Mouse (Mus musculus): ENCODE data around the gene Pdcl3. TPM values are rescaled to one million over a fixed set of nuclear protein-coding genes. Genes with fewer than 3 reads are reported as not detected.

The Pdcl3 gene
- 34.5 and 36.7 TPM in 2 replicates for polyA plus RNA-seq (2012; rRNA removed)

DNA sequence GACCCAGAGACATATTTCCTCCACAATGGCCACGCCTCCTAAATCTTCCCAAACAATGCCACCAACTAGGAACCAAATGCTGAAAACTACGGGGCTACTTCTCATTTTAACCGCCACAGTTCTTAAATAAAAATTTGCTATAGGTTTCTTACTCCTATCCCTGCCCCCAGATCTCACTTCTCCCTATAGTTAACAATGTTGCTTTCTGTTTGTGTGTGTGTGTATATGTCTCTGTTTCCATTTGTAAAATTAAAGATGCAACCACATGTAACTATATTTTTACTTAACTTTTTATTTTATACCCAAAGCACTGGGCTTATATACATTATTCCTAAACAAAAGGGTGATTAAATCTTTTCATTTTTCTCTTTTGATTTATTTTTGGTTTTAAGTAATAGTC, at the start of gene Pdcl3:
Pdcl3 (plus strand) TSS at position 301 of the 400 bp plus-strand sequence.
- no peak for DNase-seq (ENCODE audit: low read depth)

DNA sequence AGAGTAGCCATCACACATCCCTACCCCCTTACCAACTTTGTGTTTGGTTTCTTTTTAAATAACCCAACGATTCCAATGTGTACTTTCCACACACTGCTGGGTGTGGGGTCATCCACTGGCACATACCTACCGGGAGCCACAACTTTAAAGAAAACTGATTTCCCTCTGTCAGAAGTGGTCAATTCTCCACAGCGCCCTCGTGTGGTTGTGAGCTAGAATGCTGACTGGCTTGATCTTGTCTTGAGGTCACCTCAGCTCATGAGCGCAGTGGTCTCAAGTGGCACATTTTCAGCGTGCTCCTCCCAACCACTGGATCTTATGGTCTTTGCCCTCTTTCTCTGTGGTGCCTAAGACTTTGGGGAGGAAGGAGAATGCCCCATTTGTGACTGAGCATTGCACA, 48.6 kb upstream of the Pdcl3 start:
- DNase-seq (ENCODE audit: low read depth): no peak

DNA sequence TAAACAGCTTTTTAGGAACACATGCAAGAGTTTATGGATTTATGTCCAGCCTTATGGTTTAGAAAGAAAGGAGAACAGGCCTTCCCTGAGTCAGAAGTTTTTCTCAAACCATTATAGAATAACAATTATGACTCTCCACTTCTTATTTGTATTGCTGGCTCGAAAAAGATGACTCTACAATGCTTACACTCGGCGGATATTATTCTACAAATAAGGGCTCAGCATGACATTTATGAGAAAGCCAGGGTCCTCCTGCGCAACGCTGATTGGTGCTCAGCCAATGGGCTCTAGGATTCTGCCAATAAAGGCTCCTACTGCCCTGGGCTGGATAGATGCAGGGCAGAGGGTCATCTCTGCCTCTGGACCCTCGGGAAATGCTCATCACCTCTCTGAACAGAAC, 46.6 kb upstream of the Pdcl3 start, which contains the start of gene Nms:
Nms (plus strand) TSS at position 301 of the 400 bp plus-strand sequence.
- DNase-seq (ENCODE audit: low read depth): no peak

DNA sequence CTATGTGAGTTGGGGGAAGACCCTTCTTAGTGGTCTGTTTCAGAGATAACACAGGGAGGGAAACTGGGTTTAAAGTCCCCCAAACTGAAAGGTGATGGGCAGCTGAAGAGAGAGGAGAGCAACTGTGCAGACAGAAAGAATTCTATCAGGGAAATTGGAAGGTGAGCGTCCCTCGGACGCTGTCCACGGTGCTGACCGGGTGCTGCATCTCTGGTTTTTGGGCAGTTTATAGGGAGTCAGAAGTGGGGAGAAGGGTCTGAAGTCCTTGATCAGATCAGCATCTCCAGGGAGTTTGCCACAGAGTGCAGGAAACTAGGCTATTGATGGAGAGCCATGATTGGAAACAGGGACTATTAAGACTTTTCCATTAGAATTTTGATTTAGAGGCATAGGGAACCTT, 45.8 kb upstream of the Pdcl3 start:
- no peak for DNase-seq (ENCODE audit: low read depth)

DNA sequence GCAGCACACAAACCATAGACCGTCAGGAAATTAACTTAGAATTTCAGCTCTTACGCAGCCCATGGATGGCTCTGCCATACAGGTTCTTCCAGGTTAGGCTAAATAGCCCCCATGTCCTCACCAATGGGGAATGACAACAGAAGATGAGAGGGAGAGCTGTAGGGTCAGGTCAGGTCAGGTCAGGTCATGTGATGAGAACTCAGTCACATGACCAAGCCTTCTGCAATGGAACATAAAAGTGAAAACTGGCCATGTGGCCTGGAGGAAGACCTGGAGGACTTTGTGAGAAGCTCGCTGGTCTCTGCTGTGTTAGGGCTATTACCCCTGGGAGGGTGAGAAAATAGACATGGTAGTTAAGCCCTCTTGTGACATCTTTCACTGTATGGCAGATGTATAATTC, 29.0 kb upstream of the Pdcl3 start:
- no peak for DNase-seq (ENCODE audit: low read depth)

DNA sequence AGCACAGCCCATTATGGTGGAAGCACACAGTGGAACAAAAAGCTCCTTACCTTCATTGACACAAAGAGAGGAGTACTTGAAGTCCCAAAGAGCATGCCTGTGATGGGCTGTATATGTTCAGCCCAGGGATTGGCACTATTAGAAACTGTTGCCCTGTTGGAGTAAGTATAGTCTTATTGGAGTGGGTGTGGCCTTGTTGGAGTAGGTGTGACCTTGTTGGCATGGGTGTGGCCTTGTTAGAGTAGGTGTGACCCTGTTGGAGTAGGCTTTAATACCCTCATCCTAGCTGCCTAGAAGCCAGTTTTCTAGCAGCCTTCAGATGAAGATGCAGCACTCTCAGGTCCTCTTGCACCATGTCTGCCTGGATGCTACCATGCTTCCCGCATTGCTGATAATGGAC, 16.3 kb upstream of the Pdcl3 start:
- DNase-seq (ENCODE audit: low read depth): no peak

DNA sequence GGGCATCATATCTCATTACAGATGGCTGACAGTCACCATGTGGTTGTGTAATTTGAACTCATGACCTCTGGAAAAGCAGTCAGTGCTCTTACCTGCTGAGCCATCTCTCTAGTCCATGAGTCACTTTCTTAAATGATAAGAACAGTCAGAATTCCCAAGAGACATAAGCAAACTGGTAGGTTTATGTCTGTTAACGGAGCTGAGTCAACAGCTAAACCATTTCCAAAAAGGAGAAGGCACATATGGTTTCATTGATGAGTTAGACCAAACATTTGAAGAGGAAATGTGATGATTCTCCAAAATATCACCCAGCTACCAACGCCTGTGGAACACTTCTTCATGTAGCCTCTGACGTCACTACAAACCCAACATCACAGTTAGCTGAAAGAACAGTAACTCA, 13.7 kb upstream of the Pdcl3 start:
- DNase-seq (ENCODE audit: low read depth): no peak

DNA sequence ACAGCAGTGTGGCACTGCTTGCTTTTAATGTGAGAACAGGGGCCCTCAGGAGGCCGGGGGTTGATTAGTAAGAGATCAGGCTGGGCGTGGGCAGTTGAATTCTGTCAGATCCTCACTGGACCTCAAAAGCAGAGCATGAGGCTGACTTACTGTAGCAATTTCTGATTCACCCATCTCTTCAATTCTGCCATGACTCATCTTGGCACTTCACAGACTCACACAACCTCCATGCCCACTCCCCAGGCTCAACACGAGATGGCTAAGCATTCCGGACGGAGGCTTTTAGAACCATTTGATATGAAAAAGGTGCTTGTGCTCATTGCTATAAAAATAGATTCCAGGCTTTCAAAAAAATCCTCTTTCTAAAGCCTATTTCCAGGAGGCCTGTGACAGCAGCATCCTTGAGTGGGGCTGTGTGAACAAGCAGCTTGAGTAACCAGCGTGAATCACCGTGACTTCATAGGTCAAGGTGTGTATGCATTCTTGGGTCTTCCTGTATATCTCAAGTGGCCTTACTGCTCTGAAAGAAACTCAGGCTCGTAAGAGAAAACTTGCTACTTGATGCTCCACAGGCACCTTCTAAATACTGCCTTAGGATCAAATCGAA, 12.3 kb upstream of the Pdcl3 start:
- no peak for DNase-seq (ENCODE audit: low read depth)

DNA sequence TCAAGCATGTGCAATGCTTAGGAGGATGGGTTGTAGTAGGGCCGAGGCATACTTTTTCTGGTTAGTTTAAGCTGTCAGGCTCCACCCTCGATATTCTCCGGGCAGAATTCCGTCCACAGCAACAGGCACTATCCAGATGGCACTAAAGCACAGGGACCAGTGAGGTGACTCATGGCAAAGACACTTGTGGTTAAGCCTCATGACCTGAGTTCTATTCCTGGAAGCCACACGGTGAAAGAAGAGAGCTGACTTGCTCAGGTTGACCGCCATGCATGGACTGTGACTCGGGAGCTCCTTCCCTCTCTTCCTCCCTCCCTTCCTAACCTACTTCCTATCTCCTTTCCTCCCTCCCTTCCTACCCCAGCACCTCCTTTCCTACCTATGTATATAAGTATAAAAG, 5.5 kb upstream of the Pdcl3 start:
- DNase-seq (ENCODE audit: low read depth): no peak

DNA sequence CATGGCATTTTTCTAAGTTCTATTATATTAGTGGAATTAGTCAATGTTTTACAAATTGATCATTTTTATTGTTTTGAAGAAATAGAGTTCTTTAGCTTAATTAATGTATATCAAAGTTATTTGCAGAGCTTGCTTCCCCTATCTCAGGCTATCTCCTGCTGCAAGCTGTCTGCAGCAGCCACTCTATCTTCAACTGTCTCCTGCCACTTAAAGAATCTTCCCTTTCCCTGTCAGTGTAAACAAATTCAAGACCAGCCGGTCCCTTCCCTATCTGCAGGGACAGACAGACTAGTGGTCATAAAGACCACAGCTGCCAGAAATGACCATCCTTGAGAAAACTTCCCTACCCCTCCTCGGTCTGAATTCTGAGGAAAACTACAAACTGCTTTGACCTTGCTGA, 1.5 kb upstream of the Pdcl3 start:
- DNase-seq (ENCODE audit: low read depth): no peak

DNA sequence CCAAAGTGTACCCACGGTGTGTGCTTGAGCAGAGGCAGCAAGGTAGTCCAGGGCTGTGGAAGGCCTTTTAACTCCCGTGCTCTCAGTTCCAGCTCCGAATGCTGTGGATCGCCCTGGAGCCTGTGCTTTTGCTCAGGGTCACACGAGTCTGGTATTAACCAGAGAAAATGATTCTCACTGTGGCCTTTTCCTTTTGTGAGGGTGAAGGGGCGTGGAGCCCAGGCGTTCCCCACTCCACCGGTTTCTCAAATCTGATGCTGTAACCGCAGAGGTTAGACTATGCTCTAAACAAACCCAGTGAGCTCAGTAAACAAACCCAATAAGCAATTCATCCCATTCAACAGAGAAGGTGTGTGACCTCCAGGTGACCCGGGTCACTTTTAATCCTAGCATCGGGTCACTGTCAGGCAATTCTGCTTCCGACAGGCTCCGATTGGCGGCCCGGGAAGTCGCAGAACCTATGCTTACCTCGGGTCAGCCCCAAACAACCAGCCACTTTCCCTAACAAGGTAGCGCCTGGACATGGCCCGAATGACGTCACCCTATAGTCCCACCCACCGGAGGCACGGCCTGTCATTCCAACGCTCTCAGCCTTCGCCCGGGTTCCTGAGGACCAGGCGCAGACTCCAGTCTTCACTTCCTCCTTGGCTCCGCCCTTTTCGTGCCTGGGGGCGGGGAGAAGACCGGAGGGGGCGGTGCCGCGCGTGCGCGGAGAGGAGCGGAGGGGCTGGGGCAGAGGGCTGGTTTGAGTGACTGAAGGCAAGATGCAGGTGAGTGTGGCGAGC, 1.9 kb downstream of the Pdcl3 start:
- DNase-seq (ENCODE audit: low read depth): peak; percentile 61

DNA sequence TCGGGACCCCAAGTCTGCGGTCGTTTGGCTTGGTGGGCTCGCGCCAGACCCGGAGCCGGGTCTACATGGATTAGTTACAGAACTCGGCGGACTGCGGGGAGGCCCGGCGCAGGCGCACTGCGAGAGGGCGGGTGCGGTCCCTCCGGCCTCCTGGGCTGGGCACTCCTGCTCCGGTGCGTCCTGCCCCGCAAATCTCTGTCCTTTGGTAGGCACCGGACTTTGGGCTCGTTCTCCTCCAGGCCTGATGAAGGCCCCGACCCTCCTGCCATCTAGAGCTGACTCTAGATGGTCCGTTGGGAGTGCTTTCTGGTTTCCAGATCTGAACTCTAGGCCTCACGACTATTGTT, 2.4 kb downstream of the Pdcl3 start:
- DNase-seq (ENCODE audit: low read depth): no peak

DNA sequence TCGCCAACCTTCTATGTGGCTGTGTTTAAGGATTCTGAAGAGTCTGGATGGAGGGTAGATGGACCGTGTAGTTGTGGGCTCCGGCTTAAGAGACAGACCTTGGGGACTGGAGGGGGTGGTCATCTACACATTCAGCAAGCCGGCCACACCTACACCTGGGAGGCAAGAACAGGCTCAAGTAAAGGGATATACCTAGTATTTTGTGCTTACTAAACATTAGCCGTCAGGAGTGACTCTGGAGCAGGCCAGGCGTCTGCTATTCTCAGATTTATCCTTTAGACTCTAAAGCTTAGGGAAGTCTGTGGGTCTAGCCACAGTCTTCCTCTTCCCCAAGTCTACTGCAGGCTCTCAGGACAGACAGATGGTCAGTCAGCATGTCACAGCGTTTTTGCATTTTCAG, 2.9 kb downstream of the Pdcl3 start:
- no peak for DNase-seq (ENCODE audit: low read depth)

DNA sequence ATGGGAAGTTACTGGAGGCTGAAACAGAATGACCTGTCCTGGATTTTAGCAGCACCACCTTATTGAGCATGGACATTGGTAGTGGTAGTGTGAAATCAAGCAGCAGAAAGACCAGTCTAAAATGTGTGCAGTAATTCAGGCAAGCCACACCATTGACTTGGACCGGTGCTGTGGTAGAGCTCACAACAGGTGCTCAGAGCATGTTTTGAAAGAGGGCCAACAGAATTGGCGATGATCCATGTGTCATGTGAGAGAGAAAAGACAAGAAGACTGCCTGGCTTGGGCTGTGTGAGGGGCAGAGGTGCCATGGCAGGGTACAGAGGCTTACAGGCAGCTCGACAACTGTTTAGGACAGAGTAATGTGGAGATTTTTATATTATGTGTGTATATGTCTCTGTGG, 7.0 kb downstream of the Pdcl3 start:
- no peak for DNase-seq (ENCODE audit: low read depth)

DNA sequence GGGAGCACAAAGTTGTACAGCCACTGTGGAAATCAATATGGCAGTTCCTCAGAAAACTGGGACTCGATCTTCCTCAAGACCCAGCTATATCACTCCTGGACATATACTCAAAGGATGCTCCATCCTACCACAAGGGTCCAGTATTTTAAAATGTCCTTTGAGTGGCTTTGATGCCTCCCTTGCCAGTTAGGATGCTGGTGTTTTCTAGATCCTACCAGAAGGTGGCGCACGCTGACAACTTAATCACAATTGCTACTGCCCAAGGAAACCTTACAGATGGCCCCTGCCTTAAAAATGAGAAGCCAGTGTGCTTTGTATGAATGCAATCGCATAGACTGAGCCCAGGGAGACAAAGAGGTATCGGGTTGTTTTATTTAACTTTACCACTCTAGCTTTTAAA, 15.7 kb downstream of the Pdcl3 start:
- no peak for DNase-seq (ENCODE audit: low read depth)

DNA sequence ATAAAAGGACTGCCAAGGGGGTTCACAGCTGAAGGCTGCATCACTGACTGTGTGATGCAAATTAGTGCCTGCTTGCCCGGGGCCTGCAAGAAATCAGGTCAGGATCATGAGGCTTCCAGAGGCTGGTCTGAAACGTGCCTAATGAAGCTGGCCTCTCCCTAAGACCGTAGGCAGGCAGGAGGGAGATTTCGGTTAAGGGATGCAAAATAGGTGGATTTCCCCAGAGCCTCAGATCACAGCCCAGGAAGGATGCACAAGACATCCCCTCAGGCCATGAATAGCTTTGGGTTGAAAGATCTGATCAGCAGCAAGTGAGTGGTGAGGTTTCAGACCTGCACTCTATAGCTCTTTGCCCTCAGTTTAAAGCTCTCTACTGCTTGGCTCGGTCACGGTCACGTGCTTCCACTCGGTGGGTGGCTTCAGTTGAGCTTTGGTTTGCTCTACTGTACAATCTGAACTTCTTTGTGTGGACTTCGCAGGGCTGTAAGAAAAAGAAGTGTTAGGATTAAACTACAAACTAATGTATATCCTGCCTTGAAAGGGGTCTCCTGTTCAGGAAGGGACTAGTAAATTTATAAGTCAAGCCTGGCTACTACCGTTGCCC, 20.4 kb downstream of the Pdcl3 start:
- DNase-seq (ENCODE audit: low read depth): no peak

DNA sequence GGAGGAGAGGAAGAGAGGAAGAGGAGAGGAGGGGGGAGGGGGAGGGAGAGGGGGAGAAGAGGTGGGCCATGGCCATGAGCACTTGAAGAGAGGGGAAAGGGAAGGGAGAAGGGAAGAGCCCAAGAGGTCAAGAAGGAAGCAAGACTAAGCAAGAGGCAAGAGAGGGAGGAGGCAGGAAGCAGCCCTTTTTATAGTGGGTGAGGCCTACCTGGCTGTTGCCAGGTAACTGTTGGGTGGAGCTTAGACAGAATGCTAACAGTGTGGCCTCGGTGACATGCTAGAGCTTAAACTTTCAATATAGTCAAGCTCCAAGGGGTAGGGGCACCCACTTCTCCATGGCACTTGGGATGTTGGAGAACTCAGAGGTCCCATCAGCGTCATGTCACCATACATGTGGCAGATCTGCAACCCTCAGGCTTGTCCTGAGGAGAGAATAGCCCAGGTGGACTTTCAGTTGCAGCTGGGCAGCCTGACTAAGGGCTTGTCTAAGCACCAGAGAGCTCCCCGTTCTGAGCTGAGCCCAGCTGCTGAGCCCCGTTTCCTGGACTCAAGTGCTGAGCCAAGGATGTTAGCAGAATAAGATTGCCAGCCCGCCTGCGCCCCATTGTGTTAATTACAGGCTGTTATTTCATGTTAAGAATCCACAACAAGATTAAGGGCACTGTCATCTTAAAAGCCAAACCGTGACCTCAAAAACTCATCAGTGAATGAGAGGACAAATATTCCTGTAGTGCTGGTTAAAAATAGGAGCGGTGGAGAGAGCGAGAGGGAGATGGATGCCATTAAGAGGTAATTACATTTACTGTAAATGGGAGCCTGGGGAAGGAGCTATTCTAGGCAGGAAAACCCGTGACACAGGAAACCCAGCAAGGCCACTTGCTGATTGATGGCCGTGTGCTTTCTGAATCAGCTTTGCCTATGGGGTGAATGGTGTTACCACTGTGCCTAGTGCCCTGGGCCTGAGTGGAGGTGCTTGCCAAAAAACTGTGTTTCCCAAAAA, 21.7 kb downstream of the Pdcl3 start:
- no peak for DNase-seq (ENCODE audit: low read depth)

DNA sequence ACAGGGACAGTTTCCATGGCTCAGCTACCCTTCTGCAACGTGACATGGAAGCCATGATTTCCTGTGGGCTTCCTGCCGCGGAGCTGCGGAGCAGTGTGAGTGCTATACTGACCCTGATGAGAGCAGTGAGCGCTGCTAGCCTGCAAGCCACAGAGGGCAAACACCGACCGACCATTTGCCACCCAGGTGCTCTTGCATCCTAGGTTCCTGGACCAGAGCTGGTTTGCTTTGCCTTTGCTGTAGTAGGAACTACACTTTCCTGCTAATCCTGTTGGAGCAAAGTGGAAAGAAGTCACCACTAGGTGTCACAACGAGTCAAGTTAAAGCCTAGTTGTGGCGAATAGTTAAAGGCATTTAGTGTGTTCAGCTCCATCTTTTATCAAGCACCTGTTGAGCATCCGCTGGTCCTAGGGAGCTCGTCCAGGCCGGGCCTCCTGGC, 25.2 kb downstream of the Pdcl3 start:
- no peak for DNase-seq (ENCODE audit: low read depth)

DNA sequence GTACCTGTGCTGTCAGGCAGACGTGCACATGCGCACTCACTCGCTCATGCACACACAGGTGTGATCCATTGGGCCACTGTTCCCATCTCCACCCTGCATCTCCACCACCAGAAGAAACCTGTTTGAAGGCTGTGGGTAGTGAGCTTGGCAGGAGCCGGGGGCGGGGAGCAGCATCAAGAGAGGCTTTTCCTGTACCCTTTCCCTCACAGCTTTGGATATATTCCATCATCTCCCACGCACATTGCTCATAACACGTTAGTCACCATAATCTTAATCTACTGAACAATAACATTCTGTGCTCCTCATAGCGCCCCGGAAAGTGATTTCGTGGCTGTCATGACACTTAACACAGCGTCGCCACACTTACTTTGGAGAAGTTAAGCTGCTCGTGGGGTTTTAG, 27.2 kb downstream of the Pdcl3 start:
- peak; percentile 78 for DNase-seq (ENCODE audit: low read depth)

DNA sequence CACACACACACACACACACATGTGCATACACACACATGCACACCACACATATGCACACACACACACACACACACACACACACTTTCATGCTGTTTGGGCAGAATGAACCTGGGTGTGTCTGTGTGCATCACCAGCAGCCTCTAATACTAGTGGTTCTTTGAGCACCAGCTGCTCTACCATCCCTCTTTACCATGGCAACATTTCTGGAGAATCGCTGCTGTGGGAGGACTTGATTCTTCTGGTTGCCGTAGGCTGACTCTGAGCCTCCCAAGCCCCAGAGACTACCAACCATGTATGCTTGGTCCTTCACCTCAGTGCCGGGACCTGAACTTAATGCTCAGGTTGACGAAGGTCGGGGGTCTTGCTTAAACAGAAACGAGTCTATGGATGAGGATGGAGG, 28.4 kb downstream of the Pdcl3 start:
- DNase-seq (ENCODE audit: low read depth): no peak

DNA sequence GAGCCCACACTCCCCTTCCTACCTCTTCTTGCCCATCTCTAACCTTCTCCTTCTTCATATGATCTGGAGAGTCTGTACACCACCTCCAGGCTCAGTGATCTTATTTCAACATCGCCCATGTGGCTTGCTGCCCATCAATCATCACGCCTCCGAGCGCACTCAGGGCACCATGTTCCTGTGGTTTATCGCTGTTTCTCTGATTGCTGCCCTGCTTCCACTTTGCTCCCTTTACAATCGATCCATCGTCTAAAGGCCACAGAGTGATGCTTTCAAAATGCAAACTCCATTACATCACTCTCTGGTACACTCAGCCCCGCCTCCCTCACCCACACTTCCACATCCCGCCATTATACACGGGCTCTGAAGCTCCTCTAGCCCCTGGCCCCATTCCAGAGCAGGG, 30.1 kb downstream of the Pdcl3 start:
- DNase-seq (ENCODE audit: low read depth): no peak

DNA sequence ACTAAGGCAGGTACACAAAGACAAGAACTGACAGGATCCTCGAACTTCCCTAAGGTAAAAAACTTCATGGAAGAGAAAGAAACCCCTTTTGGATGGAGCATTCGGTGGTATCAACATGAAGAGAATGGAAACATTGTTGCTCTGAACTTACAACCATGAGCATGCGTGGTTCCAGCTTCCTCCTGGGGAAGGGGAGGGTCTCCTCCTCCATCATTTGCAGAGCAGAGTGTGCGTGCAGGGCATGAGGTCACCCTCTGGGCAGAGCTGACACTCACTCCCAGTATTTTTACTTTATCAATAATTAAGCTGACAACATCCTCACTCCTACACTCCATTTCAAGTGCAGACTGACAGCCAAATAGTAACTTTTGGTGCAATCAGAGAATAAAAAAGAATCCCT, 32.5 kb downstream of the Pdcl3 start:
- DNase-seq (ENCODE audit: low read depth): no peak

Data from gonadal fat pad, adult 2 months (tissue).